Mouse (Mus musculus): ENCODE results near the gene Nacc2. TPM values are rescaled to one million over a fixed set of nuclear protein-coding genes. Genes with fewer than 3 reads are reported as not detected.
A peak's percentile ranks its signal among the peaks of the same experiment; 100 is the strongest.

Gene Nacc2
- total RNA-seq, 2 experiments from 2014 or later = 0.42 to 0.68 TPM

DNA sequence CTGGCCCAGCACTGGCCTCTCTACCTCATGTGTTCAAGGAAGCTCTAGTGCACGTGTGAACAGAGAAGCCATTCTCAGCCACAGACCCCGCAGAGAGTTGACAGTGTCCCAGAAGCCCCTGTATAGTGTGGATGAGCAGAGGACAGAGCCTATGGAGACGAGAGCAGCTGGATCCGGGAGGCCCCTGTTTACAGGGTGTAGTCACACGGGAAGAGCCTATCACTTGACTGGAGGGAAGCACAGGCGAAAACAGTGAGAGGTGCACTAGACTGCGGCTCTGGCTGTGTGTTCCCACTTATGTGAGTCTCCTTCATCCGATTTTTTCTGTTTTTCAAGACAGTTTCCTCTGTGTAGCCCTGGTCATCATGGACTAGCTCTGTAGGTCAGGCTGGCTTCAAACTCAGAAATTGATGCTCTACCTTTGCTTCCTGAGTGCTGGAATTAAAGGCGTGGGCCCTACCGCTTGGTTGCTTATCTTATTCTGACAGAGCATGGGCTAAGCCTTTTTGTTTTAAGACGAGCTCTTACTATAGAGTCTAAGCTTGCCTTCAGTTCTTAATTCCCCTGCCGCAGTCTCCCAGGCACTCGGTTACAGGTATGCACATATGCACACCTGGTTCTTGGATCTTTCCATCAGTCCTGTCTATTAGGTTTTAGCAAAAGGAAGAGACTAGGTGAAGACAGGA is 60.1 kb downstream of the Nacc2 start:
- 0 out of 2 replicates have a peak, but pooled peaks have one; percentile 35 for ATAC-seq (replicated peaks; ENCODE audit: low FRiP score, poor library complexity, severe bottlenecking)

DNA sequence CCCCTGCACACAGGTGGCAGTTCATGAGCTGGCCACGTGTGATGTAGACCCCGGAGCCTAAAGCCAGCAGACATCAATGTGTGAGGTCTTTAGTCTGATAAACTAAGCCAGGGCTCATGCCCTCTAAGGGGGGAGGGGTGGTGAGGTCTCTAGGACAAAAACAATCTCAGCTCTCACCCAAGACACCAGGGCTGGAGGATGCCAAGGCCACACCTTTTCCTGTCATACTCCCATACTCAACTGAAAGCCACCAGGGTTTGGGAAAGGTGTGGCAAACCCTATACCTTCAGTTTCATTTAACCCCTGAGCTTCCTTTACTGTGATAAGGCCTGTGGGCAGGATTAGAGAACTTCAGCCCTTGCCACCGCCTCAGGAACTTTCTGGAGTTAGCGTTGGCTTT is 60.8 kb downstream of the Nacc2 start:
- no peak for ATAC-seq (replicated peaks; ENCODE audit: low FRiP score, poor library complexity, severe bottlenecking)

DNA sequence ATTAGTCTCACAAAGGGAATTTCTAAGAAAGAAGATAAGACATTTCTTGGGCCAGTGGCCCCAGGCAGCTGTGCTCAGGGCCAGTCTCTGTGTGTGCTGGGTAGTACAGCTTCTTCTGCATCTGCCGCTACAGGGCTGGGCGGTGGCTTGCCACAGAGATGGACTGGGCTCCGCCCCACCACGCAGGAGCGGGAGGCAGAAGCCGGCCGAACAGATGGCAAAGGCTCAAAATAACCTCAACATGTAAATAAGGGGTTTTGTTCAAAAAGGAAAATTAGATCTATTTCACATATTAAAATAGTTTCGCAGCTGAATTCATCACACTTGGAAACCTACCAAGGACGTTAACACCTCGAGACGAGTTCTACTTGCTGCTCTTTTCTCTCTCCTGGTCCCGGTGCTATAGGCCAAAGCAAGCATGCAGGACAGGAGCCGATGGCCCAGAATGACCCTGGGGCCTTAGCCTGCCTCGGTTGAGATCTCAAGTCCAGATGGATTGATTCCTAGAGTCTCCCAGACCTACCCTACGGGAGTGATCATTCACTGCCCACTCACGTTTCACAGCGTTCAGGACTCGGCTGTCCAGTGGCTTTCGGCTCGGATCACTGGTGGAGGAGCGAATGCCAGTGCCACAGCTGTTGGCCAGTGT is 61.9 kb downstream of the Nacc2 start:
- ATAC-seq (replicated peaks; ENCODE audit: low FRiP score, poor library complexity, severe bottlenecking) = peak; percentile 91

DNA sequence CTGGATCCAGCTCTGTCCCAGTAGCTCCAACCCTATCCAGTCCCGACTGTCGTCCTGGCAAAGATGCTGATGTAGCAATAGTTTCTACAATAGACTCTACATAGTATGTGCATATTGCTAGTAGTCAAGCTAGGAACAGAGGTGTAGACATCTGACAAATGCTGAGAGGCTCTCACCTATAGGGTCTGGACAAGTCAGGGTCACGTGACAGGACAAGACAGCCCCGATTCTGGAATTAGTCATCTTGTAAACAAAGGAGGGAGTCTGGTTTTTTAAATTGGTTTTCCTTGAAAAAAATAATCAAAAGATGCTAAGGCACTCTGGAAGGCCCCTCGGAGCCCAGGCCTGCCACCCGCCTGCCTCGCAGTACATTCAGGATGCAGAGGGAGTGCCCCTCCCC is 66.0 kb downstream of the Nacc2 start:
- ATAC-seq (replicated peaks; ENCODE audit: low FRiP score, poor library complexity, severe bottlenecking) = no peak

DNA sequence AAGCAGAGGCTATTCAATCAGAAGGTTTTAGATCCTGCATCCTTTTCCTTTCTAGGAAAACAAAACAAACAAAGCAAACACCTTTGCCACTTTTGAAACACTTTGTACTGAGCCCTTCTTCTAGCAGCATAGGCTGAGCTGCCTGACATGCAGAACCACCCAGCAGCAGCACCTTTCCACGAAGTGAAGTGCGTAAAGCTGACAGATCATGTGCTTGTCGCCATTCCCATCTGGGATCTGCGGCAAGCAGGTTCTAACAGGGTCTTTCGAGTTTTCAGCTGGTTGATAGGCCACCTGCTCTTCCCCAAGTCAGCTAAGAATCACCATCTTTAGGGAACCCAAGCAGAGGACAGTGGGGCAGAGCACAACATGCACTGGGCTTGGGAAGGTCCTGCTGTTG is 66.8 kb downstream of the Nacc2 start:
- no peak for ATAC-seq (replicated peaks; ENCODE audit: low FRiP score, poor library complexity, severe bottlenecking)

DNA sequence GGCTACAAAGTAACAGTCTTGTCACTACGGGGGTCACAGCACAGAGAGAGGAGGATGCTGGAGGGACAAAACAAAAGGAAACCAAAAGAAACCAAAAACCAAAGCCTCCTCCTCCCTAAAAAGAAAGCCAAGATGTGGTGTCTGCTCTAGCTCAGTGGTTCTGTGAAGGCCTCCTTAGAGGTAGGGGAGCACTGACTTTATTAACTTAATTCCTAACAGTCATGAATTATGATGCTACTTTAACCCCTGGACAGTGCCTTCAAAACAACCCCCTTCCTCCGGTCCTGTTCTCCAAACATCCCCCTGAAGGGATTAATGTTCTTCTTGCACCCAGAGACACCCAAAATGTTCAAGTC is 67.3 kb downstream of the Nacc2 start:
- no peak for ATAC-seq (replicated peaks; ENCODE audit: low FRiP score, poor library complexity, severe bottlenecking)

DNA sequence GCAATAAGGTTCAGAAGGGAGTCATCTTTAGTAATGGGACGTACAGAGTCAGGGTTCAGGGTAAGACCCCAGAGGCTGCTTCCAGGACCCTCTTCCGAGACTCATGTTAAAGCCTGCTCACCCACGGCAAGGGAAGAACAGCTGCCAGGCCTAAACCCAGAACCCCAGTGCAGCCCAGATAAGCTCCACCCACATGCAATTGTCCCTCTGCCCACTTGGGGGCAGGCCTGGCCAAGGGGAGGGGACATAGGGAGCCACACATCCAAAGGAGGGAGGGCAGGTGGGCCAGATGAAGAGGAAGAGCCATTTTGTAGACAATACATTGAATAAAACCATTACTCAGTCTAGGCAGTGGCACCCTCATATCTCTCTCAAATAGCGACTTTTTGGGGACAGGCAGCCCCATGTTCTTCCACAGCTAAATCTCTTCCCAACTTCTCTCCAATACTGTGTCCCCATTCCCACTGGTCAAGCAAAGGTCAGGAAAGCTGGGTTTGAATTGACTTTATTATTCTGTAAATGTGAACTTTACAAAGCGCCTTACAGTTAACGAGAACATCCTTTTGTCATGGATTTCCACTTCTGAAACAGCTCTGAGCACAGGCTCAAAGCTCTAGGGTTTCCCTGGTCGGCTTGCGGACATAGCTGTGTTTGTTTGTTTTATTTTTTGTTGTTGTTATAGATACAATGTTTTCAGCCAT is 67.8 kb downstream of the Nacc2 start:
- ATAC-seq (replicated peaks; ENCODE audit: low FRiP score, poor library complexity, severe bottlenecking) = peak; percentile 82

DNA sequence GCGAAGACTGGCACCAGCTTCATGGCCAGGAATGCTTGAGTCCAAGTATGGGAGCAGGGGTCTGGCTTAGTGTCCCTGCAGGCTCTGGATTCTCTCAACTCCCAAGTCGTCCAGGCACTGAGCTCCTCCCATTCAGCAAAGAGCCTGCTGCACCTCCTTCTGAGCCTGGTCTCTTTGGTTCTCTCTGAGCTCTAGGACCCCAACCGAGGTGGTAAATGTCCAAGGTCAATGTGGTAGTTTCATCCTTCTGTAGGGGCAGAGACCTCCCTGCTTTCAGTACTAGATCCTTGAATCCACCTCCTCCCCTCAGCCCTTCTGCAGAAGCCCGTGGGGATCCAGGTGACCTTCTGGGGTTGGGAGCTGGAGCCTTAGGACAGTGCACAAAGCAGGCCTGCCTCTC is 70.2 kb downstream of the Nacc2 start:
- no peak for ATAC-seq (replicated peaks; ENCODE audit: low FRiP score, poor library complexity, severe bottlenecking)

DNA sequence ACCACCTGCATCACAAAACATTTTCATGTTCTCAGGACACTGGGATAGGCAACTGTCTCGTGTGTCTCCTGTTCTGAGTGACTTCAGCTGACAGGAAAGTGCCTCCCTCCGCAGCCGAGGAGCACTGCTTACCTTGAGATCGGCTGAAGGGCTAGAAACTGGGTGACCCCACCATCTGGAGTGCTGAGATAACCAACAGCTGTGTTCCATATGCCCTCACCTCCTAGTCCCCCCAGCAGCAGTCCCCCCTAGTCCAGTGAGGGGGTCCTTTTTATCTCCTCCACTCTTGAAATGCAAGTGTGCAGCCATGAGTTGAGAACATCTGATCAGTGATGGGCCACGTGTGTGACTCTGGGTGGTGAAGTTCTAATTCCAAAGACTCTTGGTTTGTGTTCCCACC is 74.2 kb downstream of the Nacc2 start:
- no peak for ATAC-seq (replicated peaks; ENCODE audit: low FRiP score, poor library complexity, severe bottlenecking)

DNA sequence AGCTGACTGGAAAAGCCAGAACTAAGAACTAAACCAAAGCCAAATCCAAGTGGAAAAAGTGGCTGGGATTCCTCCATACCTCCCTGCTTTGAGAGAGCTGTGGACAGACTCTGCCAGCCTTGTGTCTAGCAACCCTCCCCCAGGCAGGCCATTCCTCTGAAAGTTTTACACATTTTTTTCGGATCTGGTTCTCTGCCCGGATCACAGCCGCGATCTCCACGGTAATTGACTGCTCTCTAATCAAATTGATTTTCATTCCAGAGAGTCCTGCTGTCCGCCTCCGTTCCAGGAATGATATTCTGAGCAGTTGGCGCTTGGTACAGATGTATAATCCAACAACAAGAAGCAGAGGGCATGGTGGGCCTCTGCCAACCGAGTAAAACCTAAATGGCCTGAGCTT is 78.8 kb downstream of the Nacc2 start:
- ATAC-seq (replicated peaks; ENCODE audit: low FRiP score, poor library complexity, severe bottlenecking) = no peak

DNA sequence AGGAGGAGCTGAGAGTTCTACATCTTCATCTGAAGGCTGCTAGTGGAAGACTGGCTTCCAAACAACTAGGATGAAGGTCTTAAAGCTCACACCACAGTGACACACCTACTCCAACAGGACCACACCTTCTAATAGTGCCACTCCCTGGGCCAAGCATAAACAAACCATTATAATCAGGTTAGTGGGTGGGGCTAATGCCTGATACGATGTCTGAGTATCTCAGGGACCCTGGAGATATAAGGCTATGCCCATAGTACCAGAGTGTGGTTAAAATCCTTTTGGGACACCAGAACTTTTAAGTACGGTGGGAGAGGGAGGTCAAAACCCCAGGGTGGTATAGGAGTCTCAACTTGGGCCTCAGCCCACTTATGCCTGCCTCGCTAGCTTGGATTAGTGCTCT is 80.4 kb downstream of the Nacc2 start:
- ATAC-seq (replicated peaks; ENCODE audit: low FRiP score, poor library complexity, severe bottlenecking) = no peak

DNA sequence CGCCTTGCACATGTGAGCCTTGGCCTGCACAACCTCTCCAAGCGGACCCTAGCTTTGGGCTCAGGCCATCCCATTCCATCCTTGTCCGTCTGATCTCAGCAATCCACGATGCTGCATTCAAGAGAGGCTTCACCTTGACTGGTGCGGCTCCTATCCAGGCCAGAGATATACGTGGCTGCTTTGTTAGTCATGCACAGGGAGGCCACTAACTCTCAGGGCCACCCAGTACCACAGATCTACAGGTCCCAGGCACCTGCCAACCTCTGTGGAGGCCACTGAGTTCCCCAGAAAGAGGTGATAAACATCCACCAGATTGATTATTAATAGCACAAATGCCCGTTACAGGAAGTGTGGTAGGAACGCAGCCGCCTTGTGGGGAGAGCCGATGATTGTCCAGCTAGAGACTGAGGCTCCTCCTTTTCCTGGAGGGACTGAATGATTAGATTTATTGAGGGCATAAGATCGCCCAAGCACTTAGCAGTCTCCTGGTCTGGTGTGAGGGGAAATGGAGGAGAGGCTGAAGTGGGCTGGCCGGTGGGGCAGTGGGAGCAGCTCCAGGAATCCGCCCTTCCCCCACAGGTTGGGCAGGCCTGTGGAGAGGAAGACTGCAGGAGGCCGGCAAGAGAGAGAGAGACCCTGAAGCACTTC is 81.7 kb downstream of the Nacc2 start:
- no peak for ATAC-seq (replicated peaks; ENCODE audit: low FRiP score, poor library complexity, severe bottlenecking)

DNA sequence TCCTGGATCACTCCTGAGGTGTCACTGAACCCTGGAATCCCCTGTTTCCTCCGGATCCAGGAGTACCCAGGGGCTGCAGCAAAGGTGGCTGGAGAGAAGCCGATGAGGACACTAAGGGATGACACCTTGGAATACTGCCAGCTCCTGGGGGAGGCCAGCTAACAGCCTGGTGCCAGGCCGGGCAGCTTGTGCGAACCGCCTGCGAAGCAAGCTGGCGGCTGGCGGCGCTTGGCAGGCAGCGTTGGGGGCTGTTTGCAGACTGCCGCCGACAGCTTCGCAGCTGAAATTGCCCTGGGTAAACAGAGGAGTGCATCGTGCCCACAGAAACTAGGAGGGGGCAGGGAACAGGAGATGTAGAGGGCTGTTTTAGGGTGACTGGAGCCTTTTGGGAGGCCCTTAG is 83.1 kb downstream of the Nacc2 start:
- ATAC-seq (replicated peaks; ENCODE audit: low FRiP score, poor library complexity, severe bottlenecking) = no peak

DNA sequence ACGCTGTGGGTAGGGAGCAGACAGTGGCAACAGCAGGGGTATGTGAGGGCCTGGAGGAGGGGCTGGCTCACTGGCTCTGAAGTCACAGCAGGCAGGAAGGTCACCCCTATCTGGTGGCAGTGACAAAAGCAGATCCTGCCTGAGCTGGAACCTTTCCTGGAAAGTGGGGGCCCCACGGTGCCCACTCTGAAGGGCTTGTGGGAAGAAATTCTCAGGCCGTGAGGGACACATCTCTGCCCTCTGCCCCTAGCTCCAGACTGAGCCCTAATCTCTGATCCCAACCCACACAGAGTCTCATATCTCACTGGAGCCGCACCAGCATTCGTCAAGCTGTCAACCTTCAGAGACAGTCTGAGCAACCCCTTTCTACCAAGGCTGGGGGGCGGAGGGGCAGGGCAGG is 85.6 kb downstream of the Nacc2 start:
- ATAC-seq (replicated peaks; ENCODE audit: low FRiP score, poor library complexity, severe bottlenecking) = peak; percentile 67

DNA sequence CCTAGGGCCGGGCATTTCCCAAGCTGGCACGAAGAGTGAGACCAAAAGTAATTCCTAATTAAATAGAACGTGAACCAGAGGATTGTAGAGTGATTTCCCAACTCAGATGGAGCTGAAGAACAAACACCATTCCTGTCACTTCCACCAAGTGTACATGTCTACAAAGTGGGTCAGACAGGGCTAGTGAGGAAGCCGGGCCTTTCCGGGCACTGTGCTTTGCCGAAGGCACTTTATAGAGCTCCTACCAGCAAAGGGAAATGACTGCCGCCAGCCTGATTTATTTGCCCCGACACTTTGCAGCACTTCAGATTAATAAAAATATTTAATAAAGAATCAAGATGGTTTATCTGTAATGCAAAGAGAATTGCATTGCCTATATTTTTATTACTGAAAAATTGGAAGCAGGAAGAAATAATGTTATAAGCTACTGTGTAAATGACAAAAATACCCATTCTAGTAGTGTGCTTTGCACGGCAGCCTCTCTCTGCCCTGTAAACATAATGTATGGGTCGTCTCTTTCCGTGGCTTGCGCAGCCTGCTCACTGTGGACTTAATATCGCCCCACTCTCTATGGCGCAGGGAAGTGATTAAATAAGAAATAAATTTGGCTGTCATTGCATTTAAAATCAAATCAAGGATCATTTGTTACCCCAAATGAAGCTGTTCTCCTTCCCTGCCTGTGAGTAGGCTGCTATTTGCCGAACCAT is 88.5 kb downstream of the Nacc2 start:
- ATAC-seq (replicated peaks; ENCODE audit: low FRiP score, poor library complexity, severe bottlenecking) = no peak

DNA sequence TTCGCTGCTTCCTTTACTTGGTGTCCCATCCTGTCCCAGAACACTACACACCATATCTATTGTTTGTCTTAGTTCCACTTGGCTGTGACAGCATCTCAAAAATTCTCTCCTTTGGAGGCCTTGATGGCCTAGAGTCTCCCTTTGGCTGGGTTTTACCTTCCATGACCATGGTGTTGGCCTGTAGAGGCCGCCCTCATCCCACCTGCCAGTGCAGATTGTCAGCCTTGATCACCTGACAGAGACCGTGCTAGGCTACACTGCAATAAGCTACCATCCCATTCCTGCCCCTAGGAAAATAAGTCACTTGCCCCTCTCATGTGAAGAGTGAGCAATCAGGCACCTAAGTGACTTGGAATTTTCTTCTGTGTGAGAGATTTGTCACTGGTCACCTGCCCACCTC is 92.7 kb downstream of the Nacc2 start:
- 0 out of 2 replicates have a peak, but pooled peaks have one; percentile 48 for ATAC-seq (replicated peaks; ENCODE audit: low FRiP score, poor library complexity, severe bottlenecking)

DNA sequence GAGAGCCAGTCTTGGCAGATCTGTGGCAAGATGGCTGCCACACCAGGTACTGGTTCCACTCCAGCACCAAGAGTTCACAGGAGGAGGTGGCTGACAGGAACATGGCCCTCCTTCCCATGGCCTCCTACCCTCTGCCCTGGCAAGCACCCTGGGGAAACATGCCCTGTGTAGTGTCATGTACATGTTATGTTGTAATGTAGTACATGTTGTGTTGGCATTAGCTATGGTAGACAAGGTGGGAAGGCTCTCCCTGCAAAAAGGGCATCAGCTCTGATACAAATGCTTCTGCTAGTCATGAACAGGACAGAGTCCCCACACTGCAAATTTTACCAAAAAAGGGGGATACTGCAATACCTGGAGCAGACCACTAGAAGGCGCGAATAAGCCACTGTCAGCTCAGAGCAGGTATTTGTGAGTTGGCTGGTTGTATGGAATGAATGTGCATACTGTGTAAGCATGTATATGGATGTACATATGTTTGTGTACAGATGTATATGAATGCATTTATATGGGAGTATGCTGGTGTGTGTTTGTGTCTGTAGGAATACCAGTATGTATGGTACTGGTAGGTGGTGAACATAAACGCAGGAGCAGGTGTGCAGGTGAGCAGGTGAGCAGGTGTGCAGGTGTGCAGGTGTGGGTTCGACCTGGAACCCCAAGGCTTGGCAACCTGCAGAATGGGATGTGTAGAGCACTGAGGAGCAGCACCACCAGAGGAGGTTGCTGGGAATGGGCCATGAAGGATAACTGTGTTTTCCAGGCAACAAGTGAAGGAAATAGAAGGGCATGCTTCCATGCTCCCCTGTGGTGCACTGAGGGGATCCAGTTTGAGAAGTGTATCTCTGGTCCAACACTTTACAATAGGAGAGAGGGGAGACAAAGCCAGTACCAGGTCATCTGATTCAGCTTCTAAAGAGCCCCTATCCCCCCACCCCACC is 98.6 kb downstream of the Nacc2 start:
- ATAC-seq (replicated peaks; ENCODE audit: low FRiP score, poor library complexity, severe bottlenecking) = peak; percentile 44; the same call in 1 of the 2 replicates

DNA sequence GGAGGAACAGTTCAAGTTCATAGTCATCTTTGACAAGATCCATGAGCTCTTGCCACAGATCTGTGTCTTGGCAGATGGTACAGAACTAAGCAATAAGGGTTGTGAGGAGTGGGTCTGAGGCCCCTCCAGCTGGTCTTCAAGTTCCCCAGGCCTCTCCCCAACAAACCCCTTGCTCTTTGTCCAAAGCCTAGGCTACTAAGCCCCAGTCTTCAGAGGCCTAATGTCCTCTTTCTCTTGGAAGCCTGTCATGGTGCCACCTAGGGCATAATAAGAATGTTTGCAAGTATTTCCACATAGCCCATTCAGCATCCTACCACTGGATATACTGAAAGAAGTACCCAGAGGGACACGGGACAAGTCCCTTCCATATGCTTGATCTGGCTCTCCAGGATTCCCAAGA is 100.4 kb downstream of the Nacc2 start:
- ATAC-seq (replicated peaks; ENCODE audit: low FRiP score, poor library complexity, severe bottlenecking) = no peak

DNA sequence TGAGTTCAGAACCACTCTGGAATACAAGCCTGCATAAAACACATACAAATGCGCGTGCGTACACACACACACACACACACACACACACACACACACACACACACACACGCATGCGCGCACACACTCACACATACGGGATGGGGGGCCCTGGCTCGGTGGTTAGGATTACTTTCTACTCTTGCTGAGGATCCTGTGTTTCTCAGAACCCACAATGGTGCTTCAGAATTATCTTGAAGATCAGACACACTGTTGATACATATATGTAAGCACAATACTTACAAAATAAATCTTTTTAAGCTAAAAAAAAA is 100.8 kb downstream of the Nacc2 start:
- no peak for ATAC-seq (replicated peaks; ENCODE audit: low FRiP score, poor library complexity, severe bottlenecking)

Measured in erythroid progenitor cell, adult 5-6 weeks (primary cell).